In genomic region chr14:120831847-120832613, GRCm38 (mm10) we compare ENCODE assay signal across 8 mouse cellular contexts.
A peak's percentile ranks its signal among the peaks of the same experiment; 100 is the strongest.
DNase-seq lines count a peak whose midpoint lies in the region; ATAC-seq and TF ChIP-seq lines count a peak whose summit lies in the region.

No protein-coding gene starts in this region.

- H3K9ac ChIP-seq in hindbrain, postnatal 0 days (replicated peaks; ENCODE audit: low read length), result peak overlapping the region; percentile 6; the same call in 1 of the 2 replicates

- peak; percentile 79 for ATAC-seq in hindbrain, postnatal 0 days
- ATAC-seq in megakaryocyte, adult 5-6 weeks (ENCODE audit: poor library complexity, severe bottlenecking), result peak; percentile 86

- H3K4me1 ChIP-seq in hindbrain, postnatal 0 days (ENCODE audit: insufficient read depth, low read length), result 0 out of 2 replicates have a peak, but pooled peaks cover 6% of the 10 kb centered on the region

- H3K27ac ChIP-seq in gastrocnemius, adult 2 months, result peak overlapping the region; percentile 82
- peak overlapping the region; percentile 62 for H3K27ac ChIP-seq in hindbrain, postnatal 0 days
- H3K27ac ChIP-seq in left cerebral cortex, adult 2 months, result peak overlapping the region; percentile 77

- H3K9me3 ChIP-seq in hindbrain, postnatal 0 days (ENCODE audit: low read length), result no peaks in the 10 kb centered on the region

- H3K27me3 ChIP-seq in hindbrain, postnatal 0 days (ENCODE audit: insufficient read depth, low read length), result no peaks in the 10 kb centered on the region

- peak overlapping the region; percentile 55 for H3K4me2 ChIP-seq in hindbrain, postnatal 0 days (ENCODE audit: low read depth, low read length)

- 5% methylated on average over 23 of the region's 23 CpGs for WGBS in hindbrain, postnatal 0 days

- TF ChIP-seq CTCF in gastrocnemius, adult 2 months (IDR thresholded peaks at IDR 0.05), result peak; percentile 96; the same call in 1 of the 2 replicates
- TF ChIP-seq CTCF in hindbrain, postnatal 0 days (IDR thresholded peaks at IDR 0.05; ENCODE audit: low read depth), result peak; percentile 97
- TF ChIP-seq CTCF in left cerebral cortex, adult 2 months (IDR thresholded peaks at IDR 0.05), result peak; percentile 95

- DNase-seq in T-cell, adult 2 months (ENCODE audit: low spot score), result peak; percentile 85
- DNase-seq in cerebellum, postnatal 36 days, result peak; percentile 88 to 92
- peak; percentile 92 for DNase-seq in gastrocnemius, adult 2 months
- peak; percentile 97 for DNase-seq in hindbrain, postnatal 0 days (ENCODE audit: low spot score)
- peak; percentile 86 to 89 for DNase-seq in left cerebral cortex, adult 2 months (ENCODE audit: extremely low spot score in 1 of 2, low spot score in 2 of 2)
- peak; percentile 94 to 95 for DNase-seq in right cerebral cortex, adult 2 months (ENCODE audit: low spot score in 2 of 2)
- DNase-seq in urinary bladder, postnatal 14 days (ENCODE audit: low spot score), result peak; percentile 93

- H3K36me3 ChIP-seq in hindbrain, postnatal 0 days (ENCODE audit: insufficient read depth, low read length), result no peaks in the 10 kb centered on the region

- intact Hi-C loops in gastrocnemius, adult 2 months (cut with DNase I), result loop anchor here (1.0 to 5.0 kb wide), 5 partner anchors 79 to 620 kb away; partner anchors contain the start of genes Farp1 and Ipo5
- intact Hi-C loops in left cerebral cortex, adult 2 months (cut with DNase I), result loop anchor here (1.0 to 10.0 kb wide), 9 partner anchors 41 to 620 kb away; partner anchors contain the start of gene Farp1

- peak overlapping the region; percentile 65 for H3K4me3 ChIP-seq in gastrocnemius, adult 2 months
- peak overlapping the region; percentile 28 for H3K4me3 ChIP-seq in hindbrain, postnatal 0 days (ENCODE audit: low read length)
- H3K4me3 ChIP-seq in left cerebral cortex, adult 2 months, result peak overlapping the region; percentile 46

Comparison
In these comparisons a context has a peak if more than half of its experiments do, and no peak if none do; other contexts are left out.
1. Peak in every context shown above with its lines: DNase-seq, ATAC-seq, H3K4me3 ChIP-seq and H3K27ac ChIP-seq.